Mouse (Mus musculus): ENCODE data around the gene Tbcd.

Tbcd gene

GRCm38 (mm10) chr11:121605604-121606003, 153.9 kb downstream of the Tbcd start:
- DNase-seq: no peak

GRCm38 (mm10) chr11:121610976-121611375, 159.2 kb downstream of the Tbcd start:
- no peak for DNase-seq

- DNase-seq: no peak
These were observed 164.3 kb downstream of the Tbcd start for GRCm38 (mm10) chr11:121615961-121616485.

GRCm38 (mm10) chr11:121616501-121616900, 164.8 kb downstream of the Tbcd start:
- no peak for DNase-seq

DNA sequence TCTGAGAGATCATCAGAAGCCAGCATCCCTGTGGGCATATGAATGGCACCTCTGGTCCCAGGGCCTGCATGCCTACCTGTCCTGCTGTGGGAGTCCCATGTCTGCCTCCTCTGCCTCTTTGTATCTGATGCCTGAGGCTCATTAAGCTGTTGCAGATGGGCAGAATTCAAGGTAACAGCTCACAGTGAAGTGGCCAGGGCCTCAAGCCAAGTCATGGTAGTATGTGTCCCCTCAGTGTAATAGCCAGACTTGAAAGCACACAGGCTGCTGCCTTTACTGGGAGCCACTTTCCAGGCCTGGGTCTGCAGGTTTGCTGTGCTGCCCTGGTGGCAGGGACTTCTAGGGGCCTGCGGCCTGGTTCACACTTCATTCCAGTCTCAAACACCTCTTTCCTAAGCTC, 165.6 kb downstream of the Tbcd start:
- no peak for DNase-seq

DNA sequence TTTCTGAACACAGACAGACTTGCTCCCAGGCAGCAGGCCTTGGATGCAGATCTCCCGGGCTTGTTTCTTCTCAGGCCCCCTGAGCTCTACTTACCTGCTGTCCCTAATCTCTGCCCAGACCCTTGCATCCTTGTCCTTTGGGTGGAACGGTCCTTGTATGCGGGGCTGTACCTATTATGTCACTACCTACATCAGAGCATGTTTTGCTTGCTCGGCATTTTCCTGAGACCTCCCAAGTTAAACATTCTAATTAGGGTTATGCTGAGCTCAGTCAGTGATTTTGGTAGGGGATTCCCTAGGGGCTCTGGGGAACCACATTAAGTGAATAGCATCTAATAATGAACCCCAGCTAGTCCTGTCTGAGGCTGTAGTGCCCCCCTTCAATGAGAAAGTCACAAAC, 173.3 kb downstream of the Tbcd start:
- DNase-seq: no peak

- DNase-seq: no peak
These were observed 175.8 kb downstream of the Tbcd start for GRCm38 (mm10) chr11:121627521-121627920.

DNA sequence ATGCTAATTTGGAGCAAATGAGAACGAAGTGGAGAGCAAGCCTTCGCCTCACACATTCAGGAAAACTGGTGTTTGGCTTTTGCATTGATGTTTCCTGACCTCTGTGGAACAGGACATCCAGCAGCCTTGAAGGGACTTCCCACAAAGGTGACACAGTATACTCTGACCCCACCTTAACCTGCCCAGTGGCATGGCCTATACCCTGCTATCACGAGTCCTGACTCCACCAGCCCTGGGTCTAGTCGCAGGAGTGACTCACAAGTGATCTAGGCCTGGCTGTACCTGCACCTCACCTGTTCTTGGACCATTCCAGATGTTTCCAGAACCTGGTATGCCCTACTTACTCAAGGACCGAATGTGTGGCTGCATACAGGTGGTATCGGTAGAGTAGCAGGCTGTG, 177.8 kb downstream of the Tbcd start:
- no peak for DNase-seq

DNA sequence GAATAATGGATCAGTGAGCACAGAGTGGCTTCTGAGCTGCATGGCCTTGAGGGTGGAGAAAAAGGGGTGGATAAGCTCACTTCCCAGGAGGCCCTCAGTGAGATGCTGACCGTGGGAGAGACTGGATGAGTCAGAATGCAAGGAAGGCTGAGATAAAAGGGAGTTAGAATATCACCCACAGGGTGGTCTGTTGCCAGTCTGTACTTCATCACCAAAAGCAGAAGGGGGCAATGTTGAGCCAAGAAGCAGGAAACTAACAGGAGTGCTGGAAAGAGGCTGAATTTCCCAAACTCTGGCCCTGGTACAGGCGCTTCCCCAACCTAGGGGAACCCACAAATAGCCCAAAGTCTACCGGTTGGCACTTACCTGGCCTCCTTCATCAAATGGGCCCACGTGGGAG, 178.7 kb downstream of the Tbcd start:
- no peak for DNase-seq

DNA sequence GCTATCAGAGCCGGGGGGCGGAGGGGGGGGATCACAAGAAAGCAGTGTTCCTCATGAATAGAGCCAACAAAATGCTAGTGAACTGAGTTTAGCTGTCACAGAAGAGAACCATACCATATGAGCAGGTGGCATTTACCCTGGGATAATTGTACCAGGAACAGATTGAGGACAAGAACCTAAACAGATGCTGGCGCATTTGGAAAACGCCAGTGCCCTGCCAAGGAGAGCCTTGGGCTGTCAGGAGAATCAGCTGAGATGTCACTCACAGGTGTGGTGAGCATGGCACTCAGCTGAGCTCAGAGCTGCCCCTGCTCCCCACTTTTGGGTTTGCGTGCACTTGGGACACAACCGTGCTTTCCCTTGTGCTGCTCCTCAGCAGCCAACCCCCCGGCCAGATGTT, 179.7 kb downstream of the Tbcd start:
- DNase-seq: no peak

DNA sequence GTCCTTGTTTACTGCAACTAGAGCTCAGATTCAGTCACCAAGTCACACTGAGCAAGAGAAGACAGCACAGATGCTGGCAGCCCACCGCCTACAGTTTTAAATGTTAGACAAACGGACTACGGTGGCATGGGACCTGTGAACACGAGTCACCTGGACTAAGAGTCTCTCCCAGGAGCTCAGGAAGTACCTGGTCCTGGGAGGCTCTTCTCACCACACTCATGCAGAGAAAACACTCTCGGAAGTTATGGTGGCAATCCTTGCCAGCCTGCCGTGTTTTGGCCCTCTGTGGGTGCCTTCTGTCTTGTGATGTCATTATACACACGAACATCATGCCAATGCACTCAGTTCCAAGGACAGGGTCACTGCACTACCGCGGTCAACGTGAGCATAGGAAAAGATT, 184.9 kb downstream of the Tbcd start:
- DNase-seq: no peak

GRCm38 (mm10) chr11:121641501-121642145, 189.9 kb downstream of the Tbcd start:
- no peak for DNase-seq

- DNase-seq: no peak
These were observed 193.6 kb downstream of the Tbcd start for GRCm38 (mm10) chr11:121645394-121645793.

GRCm38 (mm10) chr11:121647321-121647720, 195.6 kb downstream of the Tbcd start:
- no peak for DNase-seq

GRCm38 (mm10) chr11:121648166-121648565, 196.4 kb downstream of the Tbcd start:
- DNase-seq: no peak

DNA sequence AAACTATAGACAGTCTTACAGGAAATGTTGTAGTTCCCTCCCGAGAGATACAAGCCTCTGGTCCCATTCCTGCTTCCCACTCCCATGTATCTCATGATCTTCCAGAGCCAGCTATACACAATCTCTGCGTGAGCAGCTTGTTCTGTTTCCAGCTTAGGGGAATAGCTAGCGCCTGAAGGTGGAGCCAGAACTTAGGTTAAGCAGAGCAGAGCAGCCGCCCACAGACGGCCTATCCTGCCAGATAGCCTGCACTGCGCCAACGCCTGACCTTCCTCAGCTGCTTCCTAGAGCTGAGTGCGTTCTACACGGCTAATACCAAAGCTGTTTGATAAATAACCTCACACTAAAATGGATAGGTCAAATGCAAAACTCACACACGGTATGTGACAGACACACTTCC, 198.2 kb downstream of the Tbcd start:
- DNase-seq: peak; percentile 19

DNA sequence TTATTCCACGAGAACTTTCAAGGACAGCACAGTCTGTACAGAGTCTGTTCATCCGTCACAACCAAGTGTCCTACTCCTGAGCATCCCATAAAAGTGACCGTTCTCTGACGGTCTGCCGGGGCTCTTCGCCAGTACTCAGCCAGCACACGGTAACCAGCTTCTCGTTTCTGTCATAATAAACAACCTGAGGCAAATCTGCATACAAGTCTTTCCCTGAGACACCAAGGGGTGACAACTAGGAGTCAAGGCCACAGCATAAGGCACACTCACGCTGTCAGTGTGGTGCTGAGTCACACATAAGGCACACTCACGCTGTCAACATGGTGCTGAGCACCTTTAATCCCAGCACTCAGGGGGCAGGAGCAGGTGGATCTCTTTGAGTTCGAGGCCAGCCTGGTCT, 198.9 kb downstream of the Tbcd start:
- no peak for DNase-seq

DNA sequence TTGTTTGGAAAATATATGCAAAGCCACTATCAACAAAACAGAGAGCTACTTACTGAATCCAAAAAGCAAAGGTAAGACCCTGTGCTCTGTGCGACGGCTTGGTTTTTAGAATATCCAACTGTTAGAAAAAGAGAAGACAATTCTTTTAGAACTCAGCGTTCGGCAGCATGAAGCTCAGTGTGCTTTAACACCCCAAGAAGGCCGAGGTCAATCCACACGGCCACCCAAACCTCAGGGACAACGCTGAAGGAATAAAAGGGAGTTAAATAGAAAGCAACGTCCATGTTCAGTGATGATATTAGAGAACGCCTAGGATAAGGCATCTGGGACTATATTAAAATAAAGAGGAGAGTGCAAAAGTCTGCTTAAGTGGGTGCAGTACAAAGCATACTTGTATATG, 199.8 kb downstream of the Tbcd start:
- no peak for DNase-seq

DNA sequence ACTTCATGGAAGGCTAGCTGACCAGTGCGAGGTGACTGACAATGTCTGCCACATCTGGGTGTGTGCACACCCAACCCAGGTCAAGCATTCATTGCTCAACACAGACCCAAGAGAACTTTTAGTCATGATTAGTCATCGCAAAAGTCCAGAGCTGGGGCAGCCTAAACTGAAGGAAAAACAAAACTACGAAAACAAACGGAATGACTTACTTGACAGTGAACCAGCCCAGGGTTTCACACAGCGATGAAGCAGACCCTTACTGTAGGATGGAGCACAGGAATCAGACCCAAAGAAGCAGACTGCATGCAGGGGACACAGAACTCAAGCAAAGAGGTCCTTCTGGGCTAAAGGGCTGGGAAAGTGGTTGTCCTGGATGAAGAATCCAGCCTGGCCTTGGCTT, 200.2 kb downstream of the Tbcd start:
- no peak for DNase-seq

GRCm38 (mm10) chr11:121652547-121653305, 201.0 kb downstream of the Tbcd start:
- DNase-seq: peak; percentile 80

- no peak for DNase-seq
These were observed 201.9 kb downstream of the Tbcd start for GRCm38 (mm10) chr11:121653631-121654030.

DNA sequence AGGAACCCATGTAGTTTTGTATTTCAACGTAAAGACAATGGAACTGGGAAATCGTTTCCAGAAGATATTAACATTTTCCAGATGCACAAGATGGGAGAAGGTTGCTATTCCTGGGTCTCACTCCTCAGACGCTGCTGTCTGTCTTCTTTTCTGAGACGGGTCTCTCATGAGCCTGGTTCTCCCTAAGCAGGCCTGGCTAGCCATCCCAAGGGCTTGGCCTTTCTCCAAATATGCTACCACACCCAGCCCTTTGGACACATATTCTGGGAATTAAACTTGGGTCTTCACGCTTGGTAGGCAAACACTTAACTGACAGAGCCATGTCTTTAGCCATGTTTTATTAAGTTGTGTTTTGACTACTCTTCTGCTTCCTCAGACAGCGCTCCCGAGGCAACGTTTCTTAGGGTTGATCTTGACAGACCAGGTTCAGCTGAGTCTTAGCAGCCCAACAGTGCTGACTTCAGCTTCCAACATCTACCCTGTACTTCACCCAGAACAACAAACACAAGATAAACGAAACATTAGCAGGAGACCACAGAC, 202.7 kb downstream of the Tbcd start:
- no peak for DNase-seq

DNA sequence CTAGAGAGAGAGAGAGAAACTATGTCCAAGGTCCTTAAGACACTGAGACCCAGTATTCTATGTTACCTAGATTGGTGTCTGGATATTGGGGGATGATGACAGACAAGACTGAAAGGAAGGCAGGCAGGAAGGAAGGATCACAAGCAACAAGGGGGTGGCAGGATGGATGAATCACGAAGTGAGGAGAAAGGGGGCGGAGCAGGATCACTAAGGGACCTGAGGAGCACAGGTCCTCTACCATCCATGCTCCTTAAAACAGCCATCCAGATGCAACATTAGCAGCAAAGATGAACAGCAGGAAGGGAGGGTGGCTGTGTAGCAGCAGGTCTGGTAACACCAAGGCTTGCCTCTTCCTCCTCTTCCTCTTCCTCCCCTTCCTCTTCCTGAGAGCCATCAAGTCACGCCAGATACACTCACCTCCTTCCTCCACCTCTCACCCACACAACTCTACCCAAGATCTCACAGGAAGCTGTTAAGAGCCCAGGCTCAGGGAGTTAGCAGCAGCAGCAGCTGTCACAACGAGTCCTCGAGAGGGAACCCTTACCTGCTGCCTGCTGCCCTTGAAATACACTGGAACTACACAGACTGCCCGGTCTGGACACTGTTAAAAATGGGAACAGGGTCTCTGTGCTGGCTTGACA, 203.5 kb downstream of the Tbcd start:
- DNase-seq: no peak

All from embryo, embryonic 11 days (tissue).